Comparison of ENCODE assay signal across 8 mouse cellular contexts in genomic region chr11:97185704-97186614, GRCm38 (mm10). TPM values are rescaled to one million over a fixed set of nuclear protein-coding genes. Genes with fewer than 3 reads are reported as not detected.
A peak's percentile ranks its signal among the peaks of the same experiment; 100 is the strongest.
DNase-seq lines count a peak whose midpoint lies in the region; ATAC-seq and TF ChIP-seq lines count a peak whose summit lies in the region.

No protein-coding gene starts in this region.

- no peak for TF ChIP-seq CTCF in E14TG2a.4 (conservative IDR thresholded peaks at IDR 0.05; ENCODE audit: low read length)
- no peak for TF ChIP-seq CTCF in liver, postnatal 0 days (IDR thresholded peaks at IDR 0.05; ENCODE audit: low read depth)

- peaks cover 29% of the 10 kb centered on the region for H3K4me1 ChIP-seq in heart, embryonic 11.5 days (ENCODE audit: control insufficient read depth, insufficient read depth, low read length)
- H3K4me1 ChIP-seq in E14TG2a.4 (replicated peaks; ENCODE audit: low read depth, low read length), result peaks cover 75% of the 10 kb centered on the region
- peaks cover 6% of the 10 kb centered on the region; the same call in 1 of the 2 replicates for H3K4me1 ChIP-seq in hindbrain, embryonic 11.5 days (replicated peaks; ENCODE audit: control insufficient read depth, insufficient read depth, low read length)
- peaks cover 43% of the 10 kb centered on the region for H3K4me1 ChIP-seq in liver, postnatal 0 days (ENCODE audit: insufficient read depth)

- no peak for ATAC-seq in heart, embryonic 11.5 days (replicated peaks; ENCODE audit: insufficient number of reproducible peaks, low FRiP score, low TSS enrichment)
- no peak for ATAC-seq in hindbrain, embryonic 11.5 days (ENCODE audit: low FRiP score)
- ATAC-seq in liver, postnatal 0 days, result no peak
- ATAC-seq in megakaryocyte-erythroid progenitor cell, adult 5-6 weeks (replicated peaks; ENCODE audit: low FRiP score, low TSS enrichment, poor library complexity, severe bottlenecking), result no peak

- H3K36me3 ChIP-seq in heart, embryonic 11.5 days (ENCODE audit: control insufficient read depth, insufficient read depth, low read length), result peaks cover 36% of the 10 kb centered on the region
- peaks cover 62% of the 10 kb centered on the region for H3K36me3 ChIP-seq in E14TG2a.4 (ENCODE audit: insufficient read depth, low read length)
- peaks cover 16% of the 10 kb centered on the region for H3K36me3 ChIP-seq in hindbrain, embryonic 11.5 days (ENCODE audit: control insufficient read depth, insufficient read depth, low read length)
- H3K36me3 ChIP-seq in liver, postnatal 0 days (replicated peaks; ENCODE audit: insufficient read depth, low read length), result peaks cover 47% of the 10 kb centered on the region

- H3K4me2 ChIP-seq in heart, embryonic 11.5 days, result peak overlapping the region; percentile 72
- peak overlapping the region; percentile 72 for H3K4me2 ChIP-seq in hindbrain, embryonic 11.5 days (replicated peaks; ENCODE audit: low read depth, low read length)
- H3K4me2 ChIP-seq in liver, postnatal 0 days (ENCODE audit: low read depth, low read length), result peak overlapping the region; percentile 88

- peak overlapping the region; percentile 95 for H3K4me3 ChIP-seq in heart, embryonic 11.5 days (ENCODE audit: low read depth, low read length)
- H3K4me3 ChIP-seq in E14TG2a.4 (replicated peaks; ENCODE audit: low read length), result peak overlapping the region; percentile 96
- peak overlapping the region; percentile 95 for H3K4me3 ChIP-seq in hindbrain, embryonic 11.5 days (ENCODE audit: low read depth, low read length)
- peak overlapping the region; percentile 99 for H3K4me3 ChIP-seq in liver, postnatal 0 days (ENCODE audit: low read depth, low read length)

- no peak for DNase-seq in heart, postnatal 10 days
- DNase-seq in hindbrain, embryonic 11.5 days (ENCODE audit: low spot score), result no peak
- no peak for DNase-seq in liver, postnatal 0 days
- no peak for DNase-seq in cerebellum, adult 11 months
- DNase-seq in testis, postnatal 10 days (ENCODE audit: low spot score), result no peak

- intact Hi-C loops in heart, postnatal 10 days (cut with DNase I), result no loop called here

- no peak for TF ChIP-seq EP300 in liver, postnatal 0 days (IDR thresholded peaks at IDR 0.05; ENCODE audit: low read depth)

- peak overlapping the region; percentile 73 for H3K9ac ChIP-seq in heart, embryonic 11.5 days (ENCODE audit: low read depth, low read length)
- H3K9ac ChIP-seq in hindbrain, embryonic 11.5 days (ENCODE audit: low read depth, low read length), result no peak overlapping the region
- peak overlapping the region; percentile 90 for H3K9ac ChIP-seq in liver, postnatal 0 days (replicated peaks)

- peak overlapping the region; percentile 58; the same call in 1 of the 2 replicates for H3K27ac ChIP-seq in heart, embryonic 11.5 days (ENCODE audit: low read depth, low read length)
- no peak overlapping the region for H3K27ac ChIP-seq in hindbrain, embryonic 11.5 days (ENCODE audit: low read depth, low read length)
- peak overlapping the region; percentile 95; the same call in 1 of the 2 replicates for H3K27ac ChIP-seq in liver, postnatal 0 days (ENCODE audit: low read depth)

- 53% methylated on average over 5 of the region's 5 CpGs for WGBS in heart, embryonic 11.5 days (ENCODE audit: insufficient replicate concordance)
- WGBS in hindbrain, embryonic 11.5 days, result 67% methylated on average over 5 of the region's 5 CpGs
- WGBS in liver, postnatal 0 days (ENCODE audit: insufficient replicate concordance), result 42% methylated on average over 5 of the region's 5 CpGs

- no peaks in the 10 kb centered on the region for H3K27me3 ChIP-seq in heart, embryonic 11.5 days (ENCODE audit: control insufficient read depth, insufficient read depth, low read length)
- H3K27me3 ChIP-seq in E14TG2a.4 (ENCODE audit: insufficient read depth, low read length), result no peaks in the 10 kb centered on the region
- H3K27me3 ChIP-seq in hindbrain, embryonic 11.5 days (ENCODE audit: control insufficient read depth, insufficient read depth, low read length), result no peaks in the 10 kb centered on the region
- H3K27me3 ChIP-seq in liver, postnatal 0 days (ENCODE audit: insufficient read depth, low read length), result no peaks in the 10 kb centered on the region

- no peaks in the 10 kb centered on the region for H3K9me3 ChIP-seq in heart, embryonic 11.5 days (replicated peaks; ENCODE audit: control insufficient read depth, low read length)
- H3K9me3 ChIP-seq in E14TG2a.4 (ENCODE audit: low read length), result no peaks in the 10 kb centered on the region
- no peaks in the 10 kb centered on the region for H3K9me3 ChIP-seq in hindbrain, embryonic 11.5 days (ENCODE audit: control insufficient read depth, low read length)
- H3K9me3 ChIP-seq in liver, postnatal 0 days (ENCODE audit: low read length), result no peaks in the 10 kb centered on the region

RNA-seq across cellular contexts. Expression of gene Kpnb1, which starts 1.7 kb away (rescaled TPM):
- 61.2 and 63.6 TPM in 2 replicates for polyA plus RNA-seq in heart, embryonic 11.5 days (2014; fragmentation: Nextera tagmentation; extraction: Ambion mirVana)
- total RNA-seq in heart, postnatal 10 days (2021), result 100 to 1,000 TPM; 107 to 121 TPM
- polyA plus RNA-seq in hindbrain, embryonic 11.5 days (2014; fragmentation: Nextera tagmentation; extraction: Ambion mirVana), result 94.9 and 99.7 TPM in 2 replicates
- 12.1 and 12.3 TPM in 2 replicates for polyA plus RNA-seq in liver, postnatal 0 days (2015; fragmentation: Nextera tagmentation; extraction: Ambion mirVana)
- total RNA-seq in megakaryocyte-erythroid progenitor cell, adult 5-6 weeks (2014; fragmentation: Nextera tagmentation), result 185 and 196 TPM in 2 replicates
- 436 and 446 TPM in 2 replicates for total RNA-seq in megakaryocyte-erythroid progenitor cell, adult 5-6 weeks (2017)

RNA-seq across cellular contexts. Expression of gene Tbkbp1, which starts 34.7 kb away (rescaled TPM):
- 5.7 and 6.8 TPM in 2 replicates for polyA plus RNA-seq in heart, embryonic 11.5 days (2014; fragmentation: Nextera tagmentation; extraction: Ambion mirVana)
- 10 to 100 TPM; 15.9 to 17.3 TPM for total RNA-seq in heart, postnatal 10 days (2021)
- 3.9 and 4.2 TPM in 2 replicates for polyA plus RNA-seq in hindbrain, embryonic 11.5 days (2014; fragmentation: Nextera tagmentation; extraction: Ambion mirVana)
- polyA plus RNA-seq in liver, postnatal 0 days (2015; fragmentation: Nextera tagmentation; extraction: Ambion mirVana), result 1.6 and 1.8 TPM in 2 replicates
- 0.89 TPM in 1 of 2 replicates, not detected in the other for total RNA-seq in megakaryocyte-erythroid progenitor cell, adult 5-6 weeks (2014; fragmentation: Nextera tagmentation)
- total RNA-seq in megakaryocyte-erythroid progenitor cell, adult 5-6 weeks (2017), result 0.23 TPM in 2 replicates
